Mouse (Mus musculus) olfactory bulb, adult 2 months (tissue): ENCODE measurements around the gene Hexim1. TPM values are rescaled to one million over a fixed set of nuclear protein-coding genes. Genes with fewer than 3 reads are reported as not detected.

Experiments used
- H3K27ac ChIP-seq: fragments of 200-500 bp; 2 replicates; pipeline ENCODE4 v1.5.1; 2012; ENCODE audit warnings: low read depth, low read length; ENCODE audit not compliant: insufficient read depth
- H3K4me1 ChIP-seq: fragments of 200-500 bp; 2 replicates; pipeline ENCODE4 v1.6.1; 2012; ENCODE audit warnings: low read length; ENCODE audit not compliant: control insufficient read depth, insufficient read depth
- H3K4me3 ChIP-seq: fragments of 200-500 bp; 2 replicates; pipeline ENCODE4 v1.5.1; 2012; ENCODE audit warnings: mild to moderate bottlenecking, low read depth, low read length, moderate library complexity; ENCODE audit not compliant: insufficient read depth
- CTCF ChIP-seq: fragments of 200-500 bp; IDR thresholded peaks from 2 replicates; pipeline ENCODE4 v1.5.1; 2012; ENCODE audit warnings: low read depth, mild to moderate bottlenecking, low read length, moderate library complexity; ENCODE audit not compliant: insufficient read depth
- POLR2A ChIP-seq: fragments of 200-500 bp; IDR thresholded peaks from 2 replicates; pipeline ENCODE4 v1.6.1; 2012; ENCODE audit warnings: mild to moderate bottlenecking, low read depth, low read length, moderate library complexity; ENCODE audit not compliant: insufficient read depth
- WGBS: fragments of 180-500 bp; shearing (Covaris S2); methylation state at CpG from one replicate; pipeline ENCODE4 v1.1.7; 2018; 5-methylcytosine and 5-hydroxymethylcytosine counted together
- polyA plus RNA-seq: library from polyadenylated mRNA; stranded (reverse); fragments of >200 nt; gene quantifications from 2 replicates; pipeline ENCODE4 v1.2.4, GENCODE M21; 2012; ENCODE audit warnings: low replicate concordance; ENCODE audit not compliant: missing spikeins, insufficient read depth, insufficient read length

The Hexim1 gene
- not detected in 2 replicates for polyA plus RNA-seq

DNA sequence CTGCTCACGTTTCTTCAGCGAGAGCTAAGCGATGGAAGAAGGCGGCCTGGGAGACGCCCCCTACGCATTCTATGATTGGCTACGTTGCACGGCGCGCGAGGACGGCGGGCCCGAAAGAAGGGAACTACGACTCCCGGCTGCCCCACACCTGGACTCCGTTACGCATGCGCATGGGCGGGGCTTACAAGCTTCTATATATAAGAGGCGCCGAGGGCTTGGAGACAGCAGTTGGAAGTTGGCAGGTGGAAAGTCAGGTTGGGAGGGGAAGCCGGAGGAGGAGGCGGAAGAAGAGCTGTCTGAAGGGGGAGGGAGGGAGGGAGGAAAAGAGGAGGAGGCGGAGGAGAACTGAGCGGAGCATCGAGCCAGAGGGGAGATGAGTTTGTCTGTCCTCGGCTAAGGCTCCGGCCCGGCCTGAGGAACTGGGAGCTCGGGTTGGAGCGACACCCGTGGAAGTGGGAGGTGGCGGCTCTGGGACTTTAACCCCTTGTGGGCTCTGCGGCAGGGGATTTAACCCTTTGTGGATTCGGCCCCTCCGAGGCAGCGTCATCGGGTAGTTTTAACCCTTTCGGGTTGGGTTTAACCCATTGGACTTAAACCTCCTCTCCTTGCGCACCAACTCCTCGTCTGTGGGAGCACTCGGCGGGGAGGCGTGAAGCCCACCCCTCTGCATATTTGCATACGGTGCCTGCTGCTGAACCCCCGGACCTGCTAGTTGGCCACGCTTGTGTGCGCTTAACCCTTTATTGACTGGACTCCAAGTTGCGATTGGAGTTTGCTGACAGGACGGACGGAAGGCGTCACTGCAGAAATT, at the start of gene Hexim1:
Hexim1 (plus strand) TSS at position 224 of the 811 bp plus-strand sequence.
- Histone ChIP-seq H3K4me1 (peaks cover 35% of the 10 kb centered on the region), H3K27ac (peak within 1 kb of the TSS; percentile 100), H3K4me3 (peak within 1 kb of the TSS; percentile 99)
- WGBS = under 1% methylated on average over 52 of the region's 53 CpGs
- TF ChIP-seq POLR2A (peak; percentile 97), CTCF (no peak)

DNA sequence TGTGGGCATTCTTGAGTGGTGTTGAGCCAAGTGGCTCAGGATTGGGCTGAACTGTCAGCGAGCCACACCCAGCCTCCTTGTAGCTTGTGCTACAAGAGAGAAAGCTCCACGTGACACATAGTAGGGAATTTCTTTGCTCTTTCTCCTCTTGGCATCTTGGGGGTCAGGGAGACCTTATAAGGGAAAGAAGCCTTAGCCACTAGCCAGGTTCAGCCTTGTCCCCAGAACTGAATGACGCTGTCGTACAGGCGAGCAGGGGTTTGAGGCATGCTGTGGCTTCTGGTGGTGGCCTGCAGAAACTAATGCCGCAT, 49.0 kb upstream of the Hexim1 start:
- no peak overlapping the region for H3K27ac ChIP-seq
- H3K4me1 ChIP-seq = 0 out of 2 replicates have a peak, but pooled peaks cover 4% of the 10 kb centered on the region
- no peak overlapping the region for H3K4me3 ChIP-seq
- no peak for TF ChIP-seq CTCF
- no peak for TF ChIP-seq POLR2A
- 90% methylated on average over 6 of the region's 6 CpGs for WGBS

DNA sequence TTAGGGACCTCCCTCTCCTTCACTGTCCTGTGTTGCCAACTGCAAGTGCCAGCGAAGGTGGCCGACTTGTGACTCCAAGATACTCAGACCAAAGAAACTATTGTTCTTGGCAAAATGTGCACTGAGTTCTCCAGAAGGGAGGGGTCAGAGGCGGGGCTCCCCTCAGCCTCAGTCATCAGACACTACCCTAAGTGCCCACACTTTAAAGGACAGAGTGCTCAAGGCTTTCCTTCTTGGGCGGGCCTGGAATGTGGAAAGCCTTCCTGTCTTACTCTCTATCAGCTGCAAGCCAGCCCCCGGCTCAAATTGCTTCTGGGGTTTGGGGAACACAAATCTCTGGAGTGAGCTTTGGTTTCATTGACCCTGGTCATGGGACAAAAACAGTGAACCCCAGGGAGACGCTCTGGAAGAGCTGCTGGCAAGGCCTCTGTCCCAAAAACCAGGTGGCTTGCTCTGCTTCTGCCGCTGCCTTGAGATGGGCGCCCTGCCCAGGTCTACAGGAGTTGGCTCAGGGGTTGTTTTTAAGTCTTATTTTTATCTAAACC, 48.5 kb upstream of the Hexim1 start:
- Histone ChIP-seq H3K4me3 (no peak overlapping the region), H3K4me1 (0 out of 2 replicates have a peak, but pooled peaks cover 4% of the 10 kb centered on the region), H3K27ac (no peak overlapping the region)
- 62% methylated on average over 8 of the region's 8 CpGs for WGBS
- TF ChIP-seq CTCF (no peak), POLR2A (no peak)

- TF ChIP-seq POLR2A (no peak), CTCF (no peak)
- 0 out of 2 replicates have a peak, but pooled peaks cover 4% of the 10 kb centered on the region for H3K4me1 ChIP-seq
- H3K4me3 ChIP-seq = no peak overlapping the region
- H3K27ac ChIP-seq = no peak overlapping the region
- WGBS = 92% methylated on average over 4 of the region's 4 CpGs
Observed at GRCm38 (mm10) chr11:103068272-103068671, 47.8 kb upstream of the Hexim1 start.

DNA sequence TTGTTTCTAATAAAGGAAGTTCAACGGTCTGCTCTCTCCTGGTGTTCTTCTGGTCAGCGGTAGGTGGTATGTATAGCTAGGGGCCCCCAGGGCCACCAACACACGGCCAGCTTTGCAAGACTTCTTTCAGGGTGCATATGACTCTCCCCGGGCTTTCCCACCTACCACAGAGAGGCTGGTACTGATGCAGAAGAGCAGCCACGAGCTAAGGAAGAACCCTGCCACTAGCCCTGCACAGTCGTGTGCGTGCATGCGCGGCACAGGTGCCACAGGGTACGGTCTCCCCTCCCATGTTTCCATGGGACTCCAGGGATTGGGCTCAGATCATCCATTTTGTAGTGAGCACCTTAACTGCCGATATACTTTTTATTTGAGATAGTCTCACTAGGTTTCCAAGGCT, 47.1 kb upstream of the Hexim1 start:
- no peak for TF ChIP-seq POLR2A
- no peak for TF ChIP-seq CTCF
- Histone ChIP-seq H3K27ac (no peak overlapping the region), H3K4me3 (no peak overlapping the region), H3K4me1 (0 out of 2 replicates have a peak, but pooled peaks cover 4% of the 10 kb centered on the region)
- WGBS = 90% methylated on average over 11 of the region's 11 CpGs

GRCm38 (mm10) chr11:103069731-103070130, 46.3 kb upstream of the Hexim1 start:
- H3K4me3 ChIP-seq = no peak overlapping the region
- H3K4me1 ChIP-seq = peaks cover 9% of the 10 kb centered on the region

DNA sequence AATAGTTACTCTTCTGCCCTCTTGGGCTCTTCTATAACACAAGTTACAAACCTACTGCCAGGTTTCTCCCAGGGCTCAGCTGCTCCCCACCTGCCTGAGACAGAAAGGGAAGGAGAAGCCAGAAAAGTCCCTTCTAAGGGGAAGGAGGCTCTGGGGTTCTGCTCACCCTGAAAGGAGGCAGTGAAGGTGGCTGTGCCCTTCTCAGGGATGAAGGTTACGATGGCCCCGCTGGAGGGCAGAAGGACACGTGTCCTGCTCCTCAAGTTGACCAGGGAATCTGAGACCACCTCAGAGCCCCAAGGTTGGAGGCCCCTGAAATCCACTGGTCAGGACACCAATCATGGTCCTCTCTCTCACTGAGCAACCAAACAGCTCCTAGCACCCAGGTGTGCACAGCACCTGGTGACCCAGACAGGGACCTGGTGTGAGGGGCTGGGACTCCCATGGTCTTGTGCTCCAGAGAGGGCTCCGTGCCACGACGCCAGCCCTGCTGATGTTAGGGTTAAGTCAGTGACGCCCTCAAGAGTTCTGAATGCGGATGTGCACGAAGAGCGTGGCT, 45.6 kb upstream of the Hexim1 start:
- 96% methylated on average over 10 of the region's 10 CpGs for WGBS
- H3K4me1 ChIP-seq = peaks cover 11% of the 10 kb centered on the region
- H3K4me3 ChIP-seq = no peak overlapping the region
- no peak overlapping the region for H3K27ac ChIP-seq
- TF ChIP-seq CTCF (no peak), POLR2A (no peak)

More at GRCm38 (mm10) chr11:103069731-103070130, 46.3 kb upstream of the Hexim1 start:
- no peak for TF ChIP-seq CTCF
- TF ChIP-seq POLR2A = no peak
- H3K27ac ChIP-seq = no peak overlapping the region
- WGBS = 97% methylated on average over 2 of the region's 2 CpGs

DNA sequence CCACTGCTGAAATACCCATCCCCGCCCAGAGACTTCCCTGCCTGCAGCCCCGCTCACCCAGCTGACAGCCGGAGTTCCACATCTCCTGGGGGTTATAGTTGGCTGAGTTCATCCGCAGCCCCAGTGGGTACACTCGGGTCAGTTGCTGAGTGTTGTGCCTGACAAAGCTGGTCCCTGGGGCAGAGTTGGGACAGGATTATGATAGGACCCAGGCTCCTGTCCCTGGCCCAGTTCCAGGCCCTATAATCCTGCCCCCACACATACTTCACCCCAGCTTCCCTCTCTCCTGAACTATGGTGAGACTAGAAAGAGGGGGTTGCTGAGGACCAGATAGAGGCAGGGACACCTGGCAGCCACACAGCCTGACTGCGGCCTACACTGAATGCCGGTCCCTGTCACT, 42.4 kb upstream of the Hexim1 start:
- TF ChIP-seq POLR2A = no peak
- no peak for TF ChIP-seq CTCF
- H3K4me1 ChIP-seq = peaks cover 11% of the 10 kb centered on the region
- H3K27ac ChIP-seq = no peak overlapping the region
- H3K4me3 ChIP-seq = no peak overlapping the region
- WGBS = 80% methylated on average over 7 of the region's 7 CpGs

DNA sequence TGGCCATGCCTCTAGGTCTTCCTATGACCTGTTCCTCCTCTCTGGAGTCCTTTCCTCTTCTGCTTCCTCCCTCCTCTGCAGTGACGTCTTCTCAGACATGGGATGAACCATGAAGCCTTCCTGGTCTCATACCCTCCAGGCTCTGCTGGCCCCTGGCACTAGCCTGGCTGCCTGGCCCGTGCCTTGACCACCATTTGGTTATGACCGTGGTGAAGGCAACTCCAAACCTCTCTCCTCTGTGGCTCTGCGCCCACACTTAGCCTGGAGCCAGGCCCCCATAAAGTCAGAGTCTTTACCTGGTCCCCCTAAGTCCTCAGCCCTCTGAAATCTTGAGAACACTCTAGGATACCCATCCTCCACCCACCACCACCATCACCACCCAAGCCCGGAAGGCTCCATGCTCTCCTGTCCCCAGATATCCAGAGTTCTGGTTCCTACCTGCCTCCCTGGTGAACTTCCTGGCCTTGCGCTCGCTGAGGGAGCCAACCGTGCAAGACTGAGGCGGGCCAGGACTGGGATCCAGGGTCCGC, 41.8 kb upstream of the Hexim1 start:
- 77% methylated on average over 10 of the region's 10 CpGs for WGBS

More for the DNA sequence above, 41.8 kb upstream of the Hexim1 start:
- Histone ChIP-seq H3K4me1 (peaks cover 11% of the 10 kb centered on the region), H3K27ac (no peak overlapping the region), H3K4me3 (no peak overlapping the region)
- TF ChIP-seq CTCF = no peak
- no peak for TF ChIP-seq POLR2A
